Mouse (Mus musculus): ENCODE measurements around the gene Rhbg.

DNA sequence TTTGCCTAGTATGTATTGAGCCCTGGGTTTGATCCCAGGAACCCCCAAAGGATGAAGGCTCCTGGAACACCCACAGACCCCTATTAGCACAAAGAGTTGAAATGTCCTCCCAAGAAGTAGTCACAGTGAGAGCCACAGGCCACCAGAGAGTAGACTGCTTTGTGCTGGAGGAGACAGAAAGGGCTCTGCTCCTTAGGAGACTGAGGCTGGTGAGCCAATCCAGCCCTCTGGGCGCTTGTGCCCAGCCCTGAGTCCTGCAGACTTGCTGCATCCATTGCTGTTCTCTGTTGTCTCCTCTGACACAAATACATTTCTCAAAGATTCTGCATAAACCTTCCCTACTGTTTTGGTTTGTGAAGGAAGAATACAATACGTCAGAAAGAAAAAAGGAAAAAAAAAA is 43.6 kb downstream of the Rhbg start:
- TF ChIP-seq POLR2A (IDR thresholded peaks at IDR 0.05; ENCODE audit: borderline replicate concordance, insufficient read depth, low read length) = no peak
- TF ChIP-seq CTCF (IDR thresholded peaks at IDR 0.05; ENCODE audit: borderline replicate concordance, insufficient read depth, low read depth, low read length) = no peak
